Mouse (Mus musculus): ENCODE measurements around the gene Dyrk3. TPM values are rescaled to one million over a fixed set of nuclear protein-coding genes. Genes with fewer than 3 reads are reported as not detected.

Dyrk3 gene
- polyA plus RNA-seq, 1 experiment from 2014 or later, result 12.2 TPM

GRCm38 (mm10) chr1:131091481-131091880, 46.7 kb downstream of the Dyrk3 start:
- H3K4me2 ChIP-seq (ENCODE audit: low read length), result no peak overlapping the region
- no peaks in the 10 kb centered on the region for H3K36me3 ChIP-seq (ENCODE audit: control insufficient read depth, insufficient read depth, low read length)
- H3K27me3 ChIP-seq (replicated peaks; ENCODE audit: control insufficient read depth, insufficient read depth, low read length), result no peaks in the 10 kb centered on the region
- H3K4me1 ChIP-seq (ENCODE audit: control insufficient read depth, insufficient read depth, low read depth, low read length), result peaks cover 42% of the 10 kb centered on the region
- ATAC-seq, result no peak
- no peak overlapping the region for H3K9ac ChIP-seq (ENCODE audit: low read depth, low read length)
- H3K9me3 ChIP-seq (ENCODE audit: control insufficient read depth, low read length), result no peaks in the 10 kb centered on the region
- 86% methylated on average over 3 of the region's 3 CpGs for WGBS
- H3K4me3 ChIP-seq (ENCODE audit: low read length), result no peak overlapping the region
- H3K27ac ChIP-seq (ENCODE audit: low read depth, low read length), result no peak overlapping the region

GRCm38 (mm10) chr1:131090877-131091276, 47.3 kb downstream of the Dyrk3 start:
- Histone ChIP-seq H3K9ac (ENCODE audit: low read depth, low read length) (no peak overlapping the region), H3K27me3 (replicated peaks; ENCODE audit: control insufficient read depth, insufficient read depth, low read length) (no peaks in the 10 kb centered on the region), H3K4me1 (ENCODE audit: control insufficient read depth, insufficient read depth, low read depth, low read length) (peaks cover 43% of the 10 kb centered on the region), H3K27ac (ENCODE audit: low read depth, low read length) (no peak overlapping the region), H3K9me3 (ENCODE audit: control insufficient read depth, low read length) (no peaks in the 10 kb centered on the region), H3K4me3 (ENCODE audit: low read length) (no peak overlapping the region), H3K36me3 (ENCODE audit: control insufficient read depth, insufficient read depth, low read length) (no peaks in the 10 kb centered on the region), H3K4me2 (ENCODE audit: low read length) (no peak overlapping the region)
- WGBS, result 75% methylated on average over 4 of the region's 4 CpGs
- no peak for ATAC-seq

GRCm38 (mm10) chr1:131090261-131090660, 47.9 kb downstream of the Dyrk3 start:
- no peak overlapping the region for H3K9ac ChIP-seq (ENCODE audit: low read depth, low read length)
- WGBS, result 82% methylated on average over 5 of the region's 5 CpGs

GRCm38 (mm10) chr1:131089525-131090127, 48.5 kb downstream of the Dyrk3 start:
- H3K9me3 ChIP-seq (ENCODE audit: control insufficient read depth, low read length), result no peaks in the 10 kb centered on the region
- H3K4me3 ChIP-seq (ENCODE audit: low read length), result no peak overlapping the region
- 80% methylated on average over 2 of the region's 2 CpGs for WGBS
- H3K36me3 ChIP-seq (ENCODE audit: control insufficient read depth, insufficient read depth, low read length), result no peaks in the 10 kb centered on the region
- H3K4me1 ChIP-seq (ENCODE audit: control insufficient read depth, insufficient read depth, low read depth, low read length), result peaks cover 42% of the 10 kb centered on the region
- H3K4me2 ChIP-seq (ENCODE audit: low read length), result no peak overlapping the region
- H3K27me3 ChIP-seq (replicated peaks; ENCODE audit: control insufficient read depth, insufficient read depth, low read length), result no peaks in the 10 kb centered on the region
- H3K9ac ChIP-seq (ENCODE audit: low read depth, low read length), result no peak overlapping the region
- ATAC-seq, result no peak
- H3K27ac ChIP-seq (ENCODE audit: low read depth, low read length), result no peak overlapping the region

More at GRCm38 (mm10) chr1:131090261-131090660, 47.9 kb downstream of the Dyrk3 start:
- H3K4me2 ChIP-seq (ENCODE audit: low read length), result no peak overlapping the region
- H3K9me3 ChIP-seq (ENCODE audit: control insufficient read depth, low read length), result no peaks in the 10 kb centered on the region
- no peaks in the 10 kb centered on the region for H3K36me3 ChIP-seq (ENCODE audit: control insufficient read depth, insufficient read depth, low read length)
- no peak overlapping the region for H3K27ac ChIP-seq (ENCODE audit: low read depth, low read length)
- ATAC-seq, result no peak
- peaks cover 44% of the 10 kb centered on the region for H3K4me1 ChIP-seq (ENCODE audit: control insufficient read depth, insufficient read depth, low read depth, low read length)
- no peak overlapping the region for H3K4me3 ChIP-seq (ENCODE audit: low read length)
- H3K27me3 ChIP-seq (replicated peaks; ENCODE audit: control insufficient read depth, insufficient read depth, low read length), result no peaks in the 10 kb centered on the region

- no peak overlapping the region for H3K27ac ChIP-seq (ENCODE audit: low read depth, low read length)
- no peak for ATAC-seq
- no peaks in the 10 kb centered on the region for H3K36me3 ChIP-seq (ENCODE audit: control insufficient read depth, insufficient read depth, low read length)
- WGBS, result 70% methylated on average over 11 of the region's 11 CpGs
- no peaks in the 10 kb centered on the region for H3K27me3 ChIP-seq (replicated peaks; ENCODE audit: control insufficient read depth, insufficient read depth, low read length)
- H3K9me3 ChIP-seq (ENCODE audit: control insufficient read depth, low read length), result no peaks in the 10 kb centered on the region
- H3K9ac ChIP-seq (ENCODE audit: low read depth, low read length), result no peak overlapping the region
- H3K4me1 ChIP-seq (ENCODE audit: control insufficient read depth, insufficient read depth, low read depth, low read length), result peaks cover 41% of the 10 kb centered on the region
- no peak overlapping the region for H3K4me2 ChIP-seq (ENCODE audit: low read length)
- no peak overlapping the region for H3K4me3 ChIP-seq (ENCODE audit: low read length)
These were observed 49.6 kb downstream of the Dyrk3 start for GRCm38 (mm10) chr1:131088547-131088946.

GRCm38 (mm10) chr1:131086907-131087306, 51.2 kb downstream of the Dyrk3 start:
- peak; percentile 28 for ATAC-seq
- H3K27ac ChIP-seq (ENCODE audit: low read depth, low read length), result peak overlapping the region; percentile 66
- no peak overlapping the region; the same call in 1 of the 2 replicates for H3K4me2 ChIP-seq (ENCODE audit: low read length)
- H3K27me3 ChIP-seq (replicated peaks; ENCODE audit: control insufficient read depth, insufficient read depth, low read length), result no peaks in the 10 kb centered on the region
- peaks cover 41% of the 10 kb centered on the region for H3K4me1 ChIP-seq (ENCODE audit: control insufficient read depth, insufficient read depth, low read depth, low read length)
- H3K4me3 ChIP-seq (ENCODE audit: low read length), result no peak overlapping the region
- no peaks in the 10 kb centered on the region for H3K36me3 ChIP-seq (ENCODE audit: control insufficient read depth, insufficient read depth, low read length)
- no peak overlapping the region; the same call in 1 of the 2 replicates for H3K9ac ChIP-seq (ENCODE audit: low read depth, low read length)
- no peaks in the 10 kb centered on the region for H3K9me3 ChIP-seq (ENCODE audit: control insufficient read depth, low read length)
- 23% methylated on average over 7 of the region's 7 CpGs for WGBS

- Histone ChIP-seq H3K27me3 (replicated peaks; ENCODE audit: control insufficient read depth, insufficient read depth, low read length) (no peaks in the 10 kb centered on the region), H3K4me3 (ENCODE audit: low read length) (no peak overlapping the region), H3K36me3 (ENCODE audit: control insufficient read depth, insufficient read depth, low read length) (no peaks in the 10 kb centered on the region), H3K4me1 (ENCODE audit: control insufficient read depth, insufficient read depth, low read depth, low read length) (peaks cover 41% of the 10 kb centered on the region), H3K9me3 (ENCODE audit: control insufficient read depth, low read length) (no peaks in the 10 kb centered on the region), H3K4me2 (ENCODE audit: low read length) (no peak overlapping the region), H3K27ac (ENCODE audit: low read depth, low read length) (peak overlapping the region; percentile 66), H3K9ac (ENCODE audit: low read depth, low read length) (no peak overlapping the region)
- ATAC-seq, result peak; percentile 47
- WGBS, result 7% methylated on average over 4 of the region's 4 CpGs
These were observed 52.0 kb downstream of the Dyrk3 start for GRCm38 (mm10) chr1:131085957-131086739.

- Histone ChIP-seq H3K4me2 (ENCODE audit: low read length) (no peak overlapping the region), H3K27ac (ENCODE audit: low read depth, low read length) (no peak overlapping the region), H3K36me3 (ENCODE audit: control insufficient read depth, insufficient read depth, low read length) (no peaks in the 10 kb centered on the region), H3K4me1 (ENCODE audit: control insufficient read depth, insufficient read depth, low read depth, low read length) (peaks cover 35% of the 10 kb centered on the region), H3K4me3 (ENCODE audit: low read length) (no peak overlapping the region), H3K27me3 (replicated peaks; ENCODE audit: control insufficient read depth, insufficient read depth, low read length) (no peaks in the 10 kb centered on the region), H3K9me3 (ENCODE audit: control insufficient read depth, low read length) (no peaks in the 10 kb centered on the region), H3K9ac (ENCODE audit: low read depth, low read length) (no peak overlapping the region)
- ATAC-seq, result no peak
- 64% methylated on average over 3 of the region's 3 CpGs for WGBS
These were observed 52.9 kb downstream of the Dyrk3 start for GRCm38 (mm10) chr1:131085272-131085671.

- no peak for ATAC-seq
- H3K9me3 ChIP-seq (ENCODE audit: control insufficient read depth, low read length), result no peaks in the 10 kb centered on the region
- 42% methylated on average over 8 of the region's 8 CpGs for WGBS
- H3K36me3 ChIP-seq (ENCODE audit: control insufficient read depth, insufficient read depth, low read length), result no peaks in the 10 kb centered on the region
- no peaks in the 10 kb centered on the region for H3K27me3 ChIP-seq (replicated peaks; ENCODE audit: control insufficient read depth, insufficient read depth, low read length)
- H3K9ac ChIP-seq (ENCODE audit: low read depth, low read length), result no peak overlapping the region
- no peak overlapping the region for H3K4me3 ChIP-seq (ENCODE audit: low read length)
- no peak overlapping the region for H3K27ac ChIP-seq (ENCODE audit: low read depth, low read length)
- peaks cover 39% of the 10 kb centered on the region for H3K4me1 ChIP-seq (ENCODE audit: control insufficient read depth, insufficient read depth, low read depth, low read length)
- no peak overlapping the region for H3K4me2 ChIP-seq (ENCODE audit: low read length)
These were observed 53.9 kb downstream of the Dyrk3 start for GRCm38 (mm10) chr1:131084289-131084688.
